Mouse (Mus musculus) intestine, embryonic 16.5 days (tissue): ENCODE data around the gene Unc13b. TPM values are rescaled to one million over a fixed set of nuclear protein-coding genes. Genes with fewer than 3 reads are reported as not detected.

Source experiments
- ATAC-seq: fragments of 200-750 bp; cut with Nextera tagmentation; 2 replicates; pipeline ENCODE4 v1.8.0; 2017; ENCODE audit warnings: moderate TSS enrichment, moderate library complexity
- H3K27ac ChIP-seq: fragments of 300-500 bp; sonication (generic); 2 replicates; pipeline ENCODE4 v1.5.1; 2014; ENCODE audit warnings: mild to moderate bottlenecking, low read length
- H3K27me3 ChIP-seq: fragments of 300-500 bp; sonication (generic); replicated peaks from 2 replicates; pipeline ENCODE4 v1.6.1; 2014; ENCODE audit warnings: low read length, control low read depth, mixed read lengths; ENCODE audit not compliant: control insufficient read depth, insufficient read depth
- H3K36me3 ChIP-seq: fragments of 300-500 bp; sonication (generic); 2 replicates; pipeline ENCODE4 v1.6.1; 2014; ENCODE audit warnings: low read length, control low read depth; ENCODE audit not compliant: control insufficient read depth, insufficient read depth
- H3K4me1 ChIP-seq: fragments of 300-500 bp; sonication (generic); 2 replicates; pipeline ENCODE4 v1.6.1; 2014; ENCODE audit warnings: low read length, control low read depth, mixed read lengths; ENCODE audit not compliant: control insufficient read depth, insufficient read depth
- H3K4me2 ChIP-seq: fragments of 300-500 bp; sonication (generic); 2 replicates; pipeline ENCODE4 v1.6.1; 2014; ENCODE audit warnings: low read depth, low read length, control low read depth
- H3K4me3 ChIP-seq: fragments of 300-500 bp; sonication (generic); 2 replicates; pipeline ENCODE4 v1.5.1; 2014; ENCODE audit warnings: mild to moderate bottlenecking, low read length
- H3K9ac ChIP-seq: fragments of 300-500 bp; sonication (generic); 2 replicates; pipeline ENCODE4 v1.6.1; 2014; ENCODE audit warnings: low read depth, low read length
- H3K9me3 ChIP-seq: fragments of 300-500 bp; sonication (generic); 2 replicates; pipeline ENCODE4 v1.6.1; 2016; ENCODE audit warnings: low read length, control low read depth; ENCODE audit not compliant: control insufficient read depth
- WGBS: fragments of 180-500 bp; shearing (Covaris S2); extraction: QIAGEN DNeasy Blood & Tissue Kit; methylation state at CpG from one replicate; pipeline ENCODE4 v1.1.7; 2014; 5-methylcytosine and 5-hydroxymethylcytosine counted together
- polyA plus RNA-seq: library from polyadenylated mRNA; unstranded; fragments of >200 nt; fragmentation: Nextera tagmentation; extraction: Ambion mirVana; gene quantifications from 2 replicates; pipeline ENCODE4 v1.2.1, GENCODE M21; 2015

Unc13b gene
- polyA plus RNA-seq, 1 experiment from 2014 or later, result 3.9 TPM

- H3K27ac ChIP-seq, result no peak overlapping the region
- H3K4me1 ChIP-seq, result peaks cover 25% of the 10 kb centered on the region
- no peaks in the 10 kb centered on the region for H3K9me3 ChIP-seq
- WGBS, result 86% methylated on average over 6 of the region's 6 CpGs
- no peak for ATAC-seq
- H3K36me3 ChIP-seq, result peaks cover 3% of the 10 kb centered on the region; the same call in 1 of the 2 replicates
- no peak overlapping the region for H3K4me2 ChIP-seq
- no peaks in the 10 kb centered on the region for H3K27me3 ChIP-seq
- H3K4me3 ChIP-seq, result no peak overlapping the region
- H3K9ac ChIP-seq, result no peak overlapping the region
Observed at GRCm38 (mm10) chr4:43035851-43036250, 22.9 kb upstream of the Unc13b start.

DNA sequence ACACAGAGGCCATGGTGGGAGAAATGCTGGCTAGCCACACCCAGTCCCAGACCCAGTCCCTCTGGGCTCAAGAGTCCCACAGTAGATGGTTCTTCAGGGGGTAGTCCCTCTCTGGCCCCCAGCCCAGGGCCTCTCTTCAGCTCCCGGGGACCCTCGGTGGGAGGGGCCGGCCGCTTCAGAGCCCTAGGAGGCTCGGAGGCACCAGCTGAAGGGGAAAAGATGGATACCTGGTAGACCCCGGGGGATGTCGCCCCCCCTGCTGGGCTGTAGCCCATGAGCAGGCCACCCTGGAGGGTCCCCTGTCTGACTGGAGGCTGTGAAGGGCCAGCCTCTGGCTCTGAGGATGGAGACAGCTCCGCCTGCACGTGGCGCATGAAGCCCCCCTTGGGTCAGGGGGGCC is 22.4 kb upstream of the Unc13b start:
- Histone ChIP-seq H3K4me1 (peaks cover 25% of the 10 kb centered on the region), H3K4me3 (no peak overlapping the region), H3K36me3 (peaks cover 3% of the 10 kb centered on the region; the same call in 1 of the 2 replicates), H3K9ac (no peak overlapping the region), H3K4me2 (no peak overlapping the region), H3K9me3 (no peaks in the 10 kb centered on the region), H3K27ac (no peak overlapping the region), H3K27me3 (no peaks in the 10 kb centered on the region)
- WGBS, result 89% methylated on average over 10 of the region's 10 CpGs
- ATAC-seq, result no peak

GRCm38 (mm10) chr4:43037860-43038566 is 20.7 kb upstream of the Unc13b start:
- Histone ChIP-seq H3K9ac (no peak overlapping the region), H3K27ac (no peak overlapping the region), H3K4me2 (no peak overlapping the region), H3K36me3 (peaks cover 3% of the 10 kb centered on the region; the same call in 1 of the 2 replicates), H3K9me3 (no peaks in the 10 kb centered on the region), H3K4me3 (no peak overlapping the region), H3K27me3 (no peaks in the 10 kb centered on the region), H3K4me1 (peaks cover 19% of the 10 kb centered on the region)
- 69% methylated on average over 4 of the region's 4 CpGs for WGBS
- ATAC-seq, result no peak

GRCm38 (mm10) chr4:43038567-43039495 is 19.9 kb upstream of the Unc13b start:
- no peaks in the 10 kb centered on the region for H3K9me3 ChIP-seq
- 49% methylated on average over 15 of the region's 15 CpGs for WGBS
- peak overlapping the region; percentile 75; the same call in 1 of the 2 replicates for H3K9ac ChIP-seq
- no peak for ATAC-seq
- no peak overlapping the region for H3K27ac ChIP-seq
- peaks cover 21% of the 10 kb centered on the region for H3K4me1 ChIP-seq
- H3K27me3 ChIP-seq, result no peaks in the 10 kb centered on the region
- 0 out of 2 replicates have a peak, but pooled peaks cover 3% of the 10 kb centered on the region for H3K36me3 ChIP-seq
- H3K4me3 ChIP-seq, result peak overlapping the region; percentile 71
- peak overlapping the region; percentile 84 for H3K4me2 ChIP-seq

- peak overlapping the region; percentile 71 for H3K4me3 ChIP-seq
- WGBS, result 5% methylated on average over 11 of the region's 11 CpGs
- H3K36me3 ChIP-seq, result 0 out of 2 replicates have a peak, but pooled peaks cover 3% of the 10 kb centered on the region
- H3K4me2 ChIP-seq, result peak overlapping the region; percentile 84
- ATAC-seq, result no peak; the same call in 1 of the 2 replicates
- H3K27ac ChIP-seq, result peak overlapping the region; percentile 53; the same call in 1 of the 2 replicates
- H3K4me1 ChIP-seq, result peaks cover 29% of the 10 kb centered on the region
- no peaks in the 10 kb centered on the region for H3K27me3 ChIP-seq
- H3K9ac ChIP-seq, result peak overlapping the region; percentile 75
- H3K9me3 ChIP-seq, result no peaks in the 10 kb centered on the region
Observed at GRCm38 (mm10) chr4:43039609-43040008, 19.1 kb upstream of the Unc13b start.

- H3K9me3 ChIP-seq, result no peaks in the 10 kb centered on the region
- H3K4me1 ChIP-seq, result peaks cover 34% of the 10 kb centered on the region
- no peaks in the 10 kb centered on the region for H3K27me3 ChIP-seq
- peak overlapping the region; percentile 53; the same call in 1 of the 2 replicates for H3K27ac ChIP-seq
- H3K4me2 ChIP-seq, result peak overlapping the region; percentile 84
- under 1% methylated on average over 24 of the region's 25 CpGs for WGBS
- peak overlapping the region; percentile 71 for H3K4me3 ChIP-seq
- 0 out of 2 replicates have a peak, but pooled peaks cover 3% of the 10 kb centered on the region for H3K36me3 ChIP-seq
- ATAC-seq, result peak; percentile 98
- peak overlapping the region; percentile 75 for H3K9ac ChIP-seq
Observed at GRCm38 (mm10) chr4:43040114-43040572, 18.6 kb upstream of the Unc13b start.

DNA sequence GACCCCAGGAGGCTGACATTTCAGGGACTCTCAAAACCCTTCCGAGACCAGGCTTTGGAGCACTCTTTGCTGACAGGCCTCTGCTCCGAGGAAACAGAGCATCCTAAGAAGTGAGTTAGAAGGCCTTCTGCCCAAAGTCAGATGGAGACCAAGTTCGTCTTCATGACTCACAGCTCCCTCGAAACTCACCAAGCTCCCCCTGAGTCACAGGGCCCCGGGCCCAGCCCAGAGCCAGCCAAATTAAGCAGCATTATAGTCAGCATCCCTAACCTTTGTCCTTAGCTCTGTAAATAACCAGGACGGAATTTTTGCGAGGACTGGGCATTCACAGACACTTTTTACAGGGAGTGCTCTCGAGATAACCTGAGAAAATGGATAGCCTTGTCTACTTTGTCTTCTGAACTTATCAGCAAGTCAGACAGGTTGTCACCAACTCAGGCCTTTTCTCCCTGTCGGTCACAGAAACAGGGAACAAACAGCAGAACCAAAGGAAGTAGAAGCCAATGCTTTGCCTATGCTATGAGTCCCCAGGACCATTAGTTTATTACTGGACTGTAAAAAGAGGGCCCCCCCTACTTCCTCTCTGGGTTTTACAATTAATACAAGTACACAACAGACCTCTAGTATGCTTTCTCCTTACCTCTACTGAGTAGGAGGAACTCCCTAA is 17.7 kb upstream of the Unc13b start:
- Histone ChIP-seq H3K4me3 (no peak overlapping the region), H3K4me1 (peaks cover 37% of the 10 kb centered on the region), H3K27ac (no peak overlapping the region), H3K9ac (no peak overlapping the region), H3K9me3 (no peaks in the 10 kb centered on the region), H3K36me3 (0 out of 2 replicates have a peak, but pooled peaks cover 3% of the 10 kb centered on the region), H3K4me2 (no peak overlapping the region), H3K27me3 (no peaks in the 10 kb centered on the region)
- WGBS, result 67% methylated on average over 9 of the region's 9 CpGs
- ATAC-seq, result no peak

DNA sequence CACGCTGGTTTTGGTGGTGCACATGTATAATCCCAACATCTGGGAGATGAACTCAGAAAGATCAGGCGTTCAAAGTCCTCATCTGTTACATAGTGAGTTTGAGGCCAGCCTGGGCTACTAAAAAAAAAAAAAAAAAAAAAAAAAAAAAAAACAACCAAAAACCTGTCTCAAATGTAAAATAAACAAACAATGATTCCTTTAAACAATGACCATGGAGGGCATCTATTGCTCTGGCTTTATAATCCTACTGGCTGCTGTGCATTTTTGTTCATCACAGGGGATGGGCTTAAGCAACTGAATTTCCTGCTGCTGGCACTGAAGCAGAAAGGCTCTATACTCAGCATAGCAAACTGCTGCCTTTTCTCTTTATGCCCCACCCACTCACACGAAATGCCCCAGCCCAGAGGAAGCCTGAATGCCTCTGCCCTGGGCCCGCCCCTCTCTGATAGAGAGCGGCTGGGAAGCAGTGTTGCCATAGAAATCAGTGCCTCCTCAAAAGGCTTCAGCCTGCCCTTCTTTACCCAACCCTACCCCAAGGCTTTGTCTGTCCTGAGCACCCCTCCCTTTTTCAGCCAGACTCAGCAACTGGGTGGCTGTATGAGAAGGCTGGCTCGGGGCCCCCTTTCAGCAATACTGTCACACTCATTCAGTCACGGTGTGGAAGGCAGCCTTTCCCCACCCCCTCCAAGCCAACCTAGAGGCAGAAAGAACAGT is 15.0 kb upstream of the Unc13b start:
- peak overlapping the region; percentile 93 for H3K4me2 ChIP-seq
- WGBS, result 20% methylated on average over 7 of the region's 7 CpGs
- no peaks in the 10 kb centered on the region for H3K27me3 ChIP-seq
- H3K27ac ChIP-seq, result peak overlapping the region; percentile 38
- no peaks in the 10 kb centered on the region for H3K9me3 ChIP-seq
- no peak overlapping the region for H3K4me3 ChIP-seq
- no peaks in the 10 kb centered on the region for H3K36me3 ChIP-seq
- peaks cover 36% of the 10 kb centered on the region for H3K4me1 ChIP-seq
- ATAC-seq, result 0 out of 2 replicates have a peak, but pooled peaks have one; percentile 12
- no peak overlapping the region for H3K9ac ChIP-seq
